Mouse (Mus musculus): ENCODE measurements around the gene Snap29.
A peak's percentile ranks its signal among the peaks of the same experiment; 100 is the strongest.

Snap29 gene

DNA sequence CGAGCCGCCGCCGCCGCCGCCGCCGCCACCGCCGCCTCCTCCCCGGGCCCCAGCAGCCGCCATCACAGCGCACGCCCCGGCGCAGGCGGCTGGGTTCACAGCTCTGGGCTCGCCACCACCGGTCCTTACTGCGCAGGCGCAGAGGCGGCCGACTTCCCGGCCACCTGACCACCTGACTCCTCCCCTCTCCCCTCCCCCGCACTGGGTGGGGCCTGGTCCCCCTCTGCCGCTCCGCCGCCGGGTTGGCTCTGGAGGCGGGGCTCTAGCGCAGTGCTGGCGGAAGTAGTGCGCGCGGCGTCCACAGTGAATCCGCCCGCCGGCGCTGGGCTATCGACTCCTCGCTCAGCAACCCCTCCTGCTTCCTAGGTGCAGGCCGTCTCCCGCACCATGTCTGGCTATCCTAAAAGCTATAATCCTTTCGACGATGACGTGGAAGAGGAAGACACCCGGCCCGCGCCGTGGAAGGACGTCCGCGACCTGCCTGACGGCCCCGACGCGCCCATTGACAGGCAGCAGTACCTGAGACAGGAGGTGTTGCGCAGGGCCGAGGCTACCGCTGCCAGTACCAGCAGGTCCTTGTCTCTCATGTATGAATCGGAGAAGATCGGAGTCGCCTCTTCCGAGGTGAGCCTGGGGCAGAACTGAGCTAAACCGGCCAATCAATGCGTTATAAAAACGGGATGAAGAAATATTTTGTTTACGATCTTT lies at the start of gene Snap29, which contains the start of gene Pi4ka:
Gene Snap29, plus strand, starts transcription at position 251 of the 708 bp plus-strand sequence.
Gene Pi4ka, minus strand, starts transcription at position 579 of the 708 bp plus-strand sequence.
- peak; percentile 100 for DNase-seq (ENCODE audit: extremely low spot score)

DNA sequence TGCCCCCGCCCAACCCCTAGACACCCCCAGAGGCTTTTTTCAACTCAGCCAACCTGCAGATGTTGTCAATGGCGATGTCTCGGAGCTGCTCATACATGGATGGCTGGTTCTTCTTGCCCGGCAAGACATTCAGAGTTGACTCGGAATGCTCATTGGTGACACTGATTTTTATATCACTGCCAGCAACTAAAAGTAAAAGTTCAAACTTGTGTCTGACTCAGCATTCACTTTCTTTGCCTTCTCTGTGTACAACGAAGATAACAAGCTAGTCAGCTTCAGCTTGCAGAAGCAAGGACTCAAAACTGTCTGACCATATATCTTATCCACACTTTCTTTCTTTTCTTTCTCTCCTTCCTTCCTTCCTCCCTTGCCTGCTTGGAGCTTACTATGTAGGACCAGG lies 49.8 kb upstream of the Snap29 start:
- DNase-seq (ENCODE audit: extremely low spot score), result no peak

DNA sequence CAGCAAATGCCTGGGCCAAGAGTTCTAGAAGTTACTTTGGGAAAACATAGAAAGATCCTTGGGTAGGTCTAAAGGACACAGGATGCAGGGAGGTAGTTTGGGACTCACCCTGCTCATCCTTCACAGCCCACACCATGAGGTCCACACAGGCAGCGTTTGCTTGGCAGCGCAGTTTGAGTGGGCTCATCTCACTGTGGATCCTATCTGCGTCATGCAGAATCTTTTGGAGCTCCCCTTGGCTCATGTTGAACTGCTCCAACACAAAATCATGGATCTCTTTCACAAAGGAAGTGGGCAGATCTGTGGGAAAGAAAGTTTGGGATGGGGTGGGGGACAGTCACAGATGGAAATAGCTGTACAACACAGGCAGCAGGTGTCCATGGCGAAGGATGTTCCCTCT lies 47.0 kb upstream of the Snap29 start:
- DNase-seq (ENCODE audit: extremely low spot score), result no peak

DNA sequence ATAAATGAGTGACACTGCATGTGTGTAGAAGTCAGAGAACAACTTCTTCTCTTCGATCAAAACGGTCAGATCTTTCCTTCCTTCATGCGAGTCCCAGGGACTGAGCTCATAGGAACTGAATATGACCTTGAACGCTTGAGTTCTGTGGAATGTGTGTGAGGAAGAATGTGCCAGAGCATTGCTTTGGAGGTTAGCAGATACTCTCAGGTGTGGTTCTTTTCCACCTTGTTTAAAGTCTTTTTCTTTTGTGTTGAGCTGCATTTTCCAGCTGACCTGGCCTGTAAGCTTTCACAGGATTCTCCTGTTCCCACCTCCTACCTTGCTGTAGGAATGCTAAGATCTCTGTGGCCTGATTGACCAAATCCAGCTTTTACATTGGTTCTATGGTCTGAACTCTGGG lies 23.5 kb upstream of the Snap29 start:
- no peak for DNase-seq (ENCODE audit: extremely low spot score)

DNA sequence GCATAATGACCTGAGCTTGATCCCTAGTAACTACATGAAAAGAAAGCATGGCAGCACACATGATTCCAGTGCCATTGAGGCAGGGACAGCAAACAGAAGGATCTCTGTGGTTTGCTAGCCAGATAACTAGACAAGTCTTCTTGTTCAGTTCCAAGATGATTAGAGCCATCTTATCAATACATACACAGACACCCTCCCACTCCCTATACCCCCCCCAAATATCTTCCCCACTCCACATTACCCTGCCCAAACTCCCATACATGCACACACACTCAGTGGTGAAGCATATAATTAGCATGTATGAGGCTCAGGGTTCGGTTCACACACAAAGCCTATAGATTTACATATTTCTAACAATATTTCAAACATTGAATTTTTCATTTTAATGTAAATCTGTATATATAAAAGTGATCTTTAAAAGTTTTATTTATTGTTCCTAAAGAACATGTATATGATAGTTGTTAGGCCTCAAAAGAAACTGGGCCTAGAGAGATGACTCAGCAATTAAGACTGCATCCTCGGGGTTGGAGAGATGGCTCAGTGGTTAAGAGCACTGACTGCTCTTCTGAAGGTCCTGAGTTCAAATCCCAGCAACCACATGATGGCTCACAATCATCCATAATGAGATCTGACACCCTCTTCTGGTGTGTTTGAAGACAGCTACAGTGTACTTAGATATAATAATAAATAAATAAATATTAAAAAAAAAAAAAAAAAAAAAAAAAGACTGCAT lies 22.0 kb upstream of the Snap29 start:
- no peak for DNase-seq (ENCODE audit: extremely low spot score)

DNA sequence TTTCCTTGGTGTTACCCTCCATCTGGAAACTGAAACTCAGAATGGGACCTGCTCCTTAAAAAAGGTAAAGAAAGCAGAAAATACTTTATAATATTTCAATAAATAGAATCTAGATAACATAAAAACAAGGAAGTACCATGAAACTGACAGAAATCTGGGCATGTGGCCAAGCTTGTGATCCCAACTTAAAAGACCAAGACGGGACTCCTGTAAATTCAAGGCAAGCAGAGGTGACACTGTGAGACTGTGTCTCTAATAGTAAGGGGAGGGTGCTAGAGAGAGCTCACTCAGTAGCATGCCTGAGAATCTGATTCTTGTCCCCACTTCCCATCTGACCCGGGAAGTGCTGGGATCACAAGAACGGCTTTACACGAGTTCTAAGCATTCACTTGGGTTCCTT lies 13.0 kb upstream of the Snap29 start:
- DNase-seq (ENCODE audit: extremely low spot score), result no peak

DNA sequence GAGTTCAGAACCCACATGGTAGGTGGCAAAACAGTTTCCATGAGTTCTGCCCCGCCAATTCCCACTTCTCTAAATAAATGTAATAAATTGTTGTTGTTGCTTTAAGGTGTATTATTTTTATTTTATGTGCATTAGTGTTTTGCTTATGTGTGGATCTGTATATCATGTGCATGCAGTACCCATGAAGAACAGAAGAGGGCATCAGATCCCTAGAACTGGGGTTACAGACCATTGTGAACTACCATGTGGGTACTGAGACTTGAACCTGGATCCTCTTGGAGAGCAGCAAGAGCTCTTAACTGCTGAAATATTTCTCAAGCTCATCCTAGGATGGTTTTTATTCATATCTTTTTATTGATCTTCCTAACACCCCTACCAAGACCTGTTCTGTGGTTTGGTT lies 2.9 kb upstream of the Snap29 start:
- peak; percentile 27 for DNase-seq (ENCODE audit: extremely low spot score)

DNA sequence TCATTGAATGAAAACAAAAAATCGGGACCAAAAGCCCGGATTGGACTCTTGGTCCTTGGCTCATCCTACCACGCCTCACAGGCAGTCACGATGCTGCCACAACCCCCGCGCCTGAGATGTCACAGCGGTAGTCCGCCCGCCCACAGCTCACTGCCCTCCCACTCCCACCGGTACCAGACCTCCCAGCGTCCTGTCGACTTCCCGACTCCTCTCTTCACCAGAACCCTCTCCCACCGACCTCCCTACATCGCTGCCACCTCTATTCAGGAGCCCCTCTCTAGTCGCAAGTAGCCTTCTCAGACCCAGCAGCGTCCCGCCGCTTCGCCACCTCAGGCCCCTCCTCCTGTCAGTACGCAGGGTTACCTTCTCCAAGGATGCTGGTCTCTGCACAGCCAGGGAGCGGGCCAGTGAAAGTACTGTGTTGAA lies 502 bp upstream of the Snap29 start:
- DNase-seq (ENCODE audit: extremely low spot score), result no peak

DNA sequence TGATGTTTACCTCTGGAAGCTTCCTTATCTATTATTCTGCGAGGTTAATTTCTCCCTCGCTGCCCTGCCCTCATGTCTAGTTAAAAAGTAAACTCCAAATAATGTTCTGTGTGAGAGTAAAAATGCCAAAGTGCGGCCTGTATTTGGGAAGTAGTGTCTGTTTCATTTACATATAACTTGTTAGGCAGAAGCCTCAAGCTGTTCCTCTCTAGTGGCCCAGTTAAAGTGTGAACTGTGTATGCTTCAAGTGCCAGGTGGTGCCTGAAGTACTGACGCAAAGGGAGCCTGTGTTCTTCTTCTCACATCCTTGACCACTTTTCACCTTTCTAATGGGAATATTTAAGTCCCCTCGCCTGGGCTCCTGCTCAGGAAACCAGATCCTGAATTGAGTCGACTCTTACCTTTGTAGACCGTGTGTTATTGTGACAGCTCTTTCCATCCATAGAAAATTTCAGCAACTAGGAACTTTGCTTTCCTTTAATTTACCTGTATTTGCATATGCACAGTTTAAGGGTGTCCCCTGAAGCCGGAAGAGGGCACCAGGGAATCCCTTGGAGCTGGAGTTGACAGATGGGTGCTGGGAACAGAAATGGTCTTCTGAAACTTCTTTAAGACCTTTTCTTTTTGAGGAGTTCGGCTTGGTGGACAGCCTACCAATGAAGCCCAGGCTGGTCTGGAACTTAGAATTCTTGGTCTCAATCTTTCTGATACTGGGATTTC lies 886 bp downstream of the Snap29 start:
- no peak for DNase-seq (ENCODE audit: extremely low spot score)

DNA sequence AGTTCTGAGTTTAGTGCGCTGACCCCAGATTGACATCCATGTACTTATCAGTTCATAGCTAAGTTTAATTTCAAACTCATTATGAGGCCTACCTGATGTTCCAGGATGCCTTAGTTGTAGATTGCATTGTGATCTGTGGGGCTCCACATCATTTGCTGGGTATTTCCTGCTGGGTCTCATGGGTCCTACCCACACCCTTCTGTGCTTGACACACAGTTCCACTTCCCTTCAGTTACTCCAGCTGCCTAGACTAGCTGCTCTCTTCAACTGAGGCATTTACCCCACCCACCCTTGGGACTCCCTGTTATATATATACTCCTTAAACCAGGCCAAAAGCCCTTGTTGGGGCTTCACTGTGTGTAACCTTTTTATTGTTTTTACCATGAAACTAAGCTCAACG lies 3.3 kb downstream of the Snap29 start:
- DNase-seq (ENCODE audit: extremely low spot score), result no peak

DNA sequence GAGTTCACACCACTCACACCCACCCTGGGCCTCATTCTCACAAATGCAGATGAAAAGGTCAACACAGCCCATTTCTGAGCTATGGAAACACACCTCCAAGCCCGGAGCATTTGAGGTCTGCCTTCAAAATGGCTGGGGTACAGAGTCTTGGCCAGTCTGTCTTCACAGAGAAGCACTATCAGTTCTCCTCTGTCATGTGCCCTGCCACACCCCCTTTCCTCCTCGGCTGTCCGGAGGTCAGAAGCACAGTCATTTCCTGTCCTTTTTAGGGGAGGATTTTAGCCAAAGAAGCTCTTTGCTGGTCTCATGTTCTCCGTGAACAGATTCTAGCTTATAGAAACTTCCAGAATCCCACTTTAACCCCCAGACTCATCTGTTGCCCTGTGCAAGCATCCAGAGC lies 4.4 kb downstream of the Snap29 start:
- no peak for DNase-seq (ENCODE audit: extremely low spot score)

DNA sequence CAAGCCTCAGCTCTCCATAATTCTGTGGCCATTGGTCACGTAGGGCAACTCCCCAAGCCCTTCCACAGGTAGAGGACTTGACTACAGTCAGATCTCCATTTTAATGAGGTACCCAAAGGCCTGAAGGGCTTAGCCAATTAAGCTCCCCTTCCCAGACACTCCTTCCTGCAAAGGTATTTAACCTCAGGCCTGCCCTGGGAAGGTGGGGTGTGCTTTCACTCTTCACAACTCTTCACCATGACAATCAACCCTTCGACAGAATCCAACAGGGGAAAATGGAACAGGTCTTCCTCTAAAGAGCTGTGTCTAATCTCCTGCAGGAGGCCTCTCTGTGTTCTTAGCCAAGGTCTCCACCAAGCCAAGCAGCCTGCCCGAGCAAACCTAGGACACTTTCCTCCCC lies 17.2 kb downstream of the Snap29 start:
- no peak for DNase-seq (ENCODE audit: extremely low spot score)

DNA sequence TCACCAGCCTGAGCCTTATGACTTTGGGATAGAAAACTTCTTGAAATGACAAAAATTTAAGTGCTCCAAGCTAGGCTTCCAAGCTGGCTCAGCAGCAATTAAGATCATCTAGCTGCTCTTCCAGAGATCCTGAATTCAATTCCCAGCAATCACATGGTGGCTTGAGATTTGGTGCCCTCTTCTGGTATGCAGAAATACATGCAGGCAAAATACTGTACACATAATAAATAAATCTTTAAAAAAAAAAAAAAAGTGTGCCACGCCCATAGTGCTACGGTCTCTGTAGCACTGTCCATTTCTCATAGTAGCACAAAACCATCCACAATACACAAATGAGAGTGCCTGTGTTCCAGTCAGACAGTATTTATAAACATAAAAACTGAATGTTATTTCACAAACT lies 26.8 kb downstream of the Snap29 start:
- no peak for DNase-seq (ENCODE audit: extremely low spot score)

DNA sequence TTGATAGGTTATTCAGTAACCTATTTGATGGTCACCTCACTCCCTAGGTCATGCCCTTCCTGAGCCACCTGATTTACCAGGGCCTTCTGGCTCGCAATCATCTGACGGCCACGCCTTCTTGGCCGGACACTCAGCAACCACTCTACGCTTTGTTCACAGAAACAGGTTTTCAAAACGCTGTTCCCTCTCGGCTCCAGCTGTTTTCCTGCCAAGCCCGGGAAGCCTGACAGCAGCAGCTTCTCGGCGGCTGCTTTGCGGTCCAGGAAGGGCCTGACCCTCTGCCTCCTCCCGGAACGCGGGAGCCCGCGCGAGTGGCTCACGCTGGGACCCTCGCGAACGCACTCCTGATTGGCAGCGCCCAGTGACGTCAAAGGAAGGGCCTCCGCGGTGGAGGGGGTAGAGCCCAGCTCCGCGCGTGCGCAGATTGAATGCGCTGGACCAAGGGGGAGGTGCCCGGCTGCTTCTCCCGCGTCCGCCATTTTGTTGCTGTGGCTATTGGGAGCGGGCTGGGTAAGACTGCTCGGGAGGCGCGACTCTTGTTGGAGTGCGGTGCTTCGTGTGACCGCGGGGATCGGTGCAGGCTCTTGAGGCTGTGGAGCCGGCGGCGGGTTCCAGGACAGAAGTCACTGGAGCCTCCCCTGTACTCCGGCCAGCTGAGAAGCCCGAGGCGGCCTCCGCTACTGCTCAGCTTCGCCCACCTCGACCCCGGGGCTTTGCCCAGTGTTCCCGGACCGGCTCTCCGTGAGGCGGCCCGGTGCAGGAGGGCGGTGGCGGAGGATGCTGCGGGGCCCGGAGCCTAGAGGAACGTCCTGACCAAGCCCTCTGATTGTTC lies 46.0 kb downstream of the Snap29 start, which contains the start of gene Crkl:
Gene Crkl, plus strand, starts transcription at position 447 of the 832 bp plus-strand sequence.
- DNase-seq (ENCODE audit: extremely low spot score), result peak; percentile 99

DNA sequence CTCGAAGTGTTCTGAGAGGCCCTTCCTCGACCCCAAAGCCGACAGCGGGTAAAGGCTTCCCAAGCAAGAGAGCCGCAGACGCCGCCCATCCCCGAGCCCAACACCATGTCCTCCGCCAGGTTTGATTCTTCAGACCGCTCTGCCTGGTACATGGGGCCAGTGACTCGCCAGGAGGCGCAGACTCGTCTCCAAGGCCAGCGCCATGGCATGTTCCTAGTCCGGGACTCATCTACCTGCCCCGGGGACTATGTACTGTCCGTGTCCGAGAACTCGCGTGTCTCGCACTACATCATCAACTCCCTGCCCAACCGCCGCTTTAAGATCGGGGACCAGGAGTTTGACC lies 46.6 kb downstream of the Snap29 start:
- DNase-seq (ENCODE audit: extremely low spot score), result no peak

DNA sequence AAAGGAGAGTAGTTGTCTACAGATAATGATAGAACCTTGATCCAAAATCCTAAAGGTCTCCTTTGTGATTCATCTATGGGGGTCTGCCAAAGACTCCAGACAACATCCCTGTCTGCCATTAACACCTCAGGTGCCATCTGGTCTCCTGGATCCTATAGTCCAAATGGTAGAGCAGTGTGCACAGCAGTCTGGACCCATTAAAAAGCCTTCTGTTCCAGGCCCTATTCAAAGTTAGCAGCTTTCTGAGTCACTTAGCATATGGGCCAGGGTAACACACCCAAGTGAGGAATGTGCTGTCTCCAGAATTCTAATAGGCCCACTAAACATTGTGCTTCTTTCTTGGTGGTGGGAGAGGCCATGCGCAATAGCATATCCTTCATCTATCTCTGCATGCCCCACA lies 51.1 kb downstream of the Snap29 start:
- no peak for DNase-seq (ENCODE audit: extremely low spot score)

DNA sequence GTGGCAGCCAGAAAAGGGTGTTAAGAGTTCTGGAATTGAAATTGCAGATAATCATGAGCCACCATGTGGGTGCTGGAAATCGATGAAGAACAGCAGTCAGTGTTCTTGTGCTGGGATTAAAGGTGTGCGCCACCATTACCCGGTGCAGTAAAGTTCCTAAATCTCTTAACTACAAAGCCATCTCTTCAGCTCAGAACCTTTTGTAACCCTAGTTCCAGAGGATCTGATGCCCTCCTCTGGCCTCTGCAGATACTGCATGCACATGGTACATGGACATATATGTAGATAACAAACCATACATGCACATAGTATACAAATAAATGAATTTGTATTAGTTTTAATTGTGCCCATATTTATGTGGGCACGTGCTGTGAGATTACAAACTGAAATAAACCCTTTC lies 54.5 kb downstream of the Snap29 start:
- DNase-seq (ENCODE audit: extremely low spot score), result no peak

DNA sequence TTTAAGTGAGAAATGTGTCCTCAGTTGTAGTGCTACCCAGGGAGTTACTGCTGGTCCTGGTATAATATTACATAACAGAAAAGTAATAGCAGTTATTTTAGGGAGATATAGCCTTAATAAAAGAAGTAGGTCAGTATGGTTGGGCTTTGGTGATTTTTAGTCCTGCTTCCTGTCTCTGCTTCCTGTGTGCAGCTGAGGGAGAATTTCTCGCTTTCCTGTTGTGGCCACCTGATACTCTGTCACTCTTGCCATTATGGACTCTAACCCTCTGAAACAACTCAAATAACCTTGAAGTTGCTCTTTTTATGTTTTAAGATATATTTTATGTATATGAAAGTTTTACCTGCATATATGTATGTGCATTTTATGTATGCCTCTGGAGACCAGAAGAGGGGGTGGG lies 55.8 kb downstream of the Snap29 start:
- no peak for DNase-seq (ENCODE audit: extremely low spot score)

DNA sequence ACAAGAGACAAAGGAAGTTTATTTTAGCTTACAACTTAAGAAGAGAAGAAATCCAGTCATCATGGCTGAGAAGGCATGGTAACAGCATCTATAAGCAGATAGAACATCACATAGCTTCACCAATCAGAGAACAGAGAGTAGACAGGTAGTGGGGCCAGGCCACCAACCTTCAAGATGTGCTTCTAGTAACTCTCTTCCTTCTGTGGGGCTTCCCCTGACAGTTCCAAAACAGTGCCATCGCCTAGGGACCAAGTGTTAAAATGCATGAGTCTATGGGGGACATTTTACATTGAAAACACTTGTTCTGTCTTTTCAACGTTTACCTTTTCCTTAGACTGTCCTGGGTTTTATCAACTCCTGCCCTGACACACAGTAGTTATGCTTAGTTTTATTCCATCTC lies 57.4 kb downstream of the Snap29 start:
- no peak for DNase-seq (ENCODE audit: extremely low spot score)

DNA sequence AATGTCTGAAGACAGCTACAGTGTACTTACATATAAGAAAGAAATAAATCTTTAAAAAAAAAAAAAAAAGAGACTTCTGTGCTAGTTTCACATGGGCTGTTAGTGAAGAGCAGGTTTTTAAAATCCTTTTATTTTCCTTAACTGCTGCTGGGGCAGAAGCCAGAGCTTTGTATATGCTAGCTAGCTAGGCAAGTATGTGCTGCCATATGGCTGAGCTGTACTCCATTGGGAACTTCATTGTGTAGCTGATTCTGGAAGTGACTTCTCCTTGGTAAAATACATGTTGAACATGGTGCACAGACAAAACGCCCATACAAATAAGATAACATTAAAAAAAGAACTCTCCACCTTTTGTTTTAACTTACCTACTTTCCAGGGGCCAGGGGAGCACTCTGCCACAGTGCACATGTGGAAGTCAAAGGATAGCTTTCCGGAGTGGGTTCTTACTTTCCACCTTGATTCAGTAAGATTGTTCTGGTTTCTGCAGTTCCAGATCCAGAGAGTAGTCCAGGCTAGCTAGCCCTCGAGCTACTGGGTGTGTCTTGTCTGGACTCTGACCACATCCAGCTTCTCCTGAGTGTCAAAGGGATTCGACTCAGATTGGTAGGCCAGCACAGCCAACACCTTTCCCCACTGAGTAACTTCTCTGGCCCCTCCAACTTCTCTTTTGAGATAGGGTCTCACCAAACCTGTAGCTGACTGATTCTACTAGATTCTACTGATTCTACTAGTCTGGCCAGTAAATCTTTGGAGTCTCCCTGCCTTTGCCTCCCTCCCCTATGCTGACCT lies 61.3 kb downstream of the Snap29 start:
- no peak for DNase-seq (ENCODE audit: extremely low spot score)

DNA sequence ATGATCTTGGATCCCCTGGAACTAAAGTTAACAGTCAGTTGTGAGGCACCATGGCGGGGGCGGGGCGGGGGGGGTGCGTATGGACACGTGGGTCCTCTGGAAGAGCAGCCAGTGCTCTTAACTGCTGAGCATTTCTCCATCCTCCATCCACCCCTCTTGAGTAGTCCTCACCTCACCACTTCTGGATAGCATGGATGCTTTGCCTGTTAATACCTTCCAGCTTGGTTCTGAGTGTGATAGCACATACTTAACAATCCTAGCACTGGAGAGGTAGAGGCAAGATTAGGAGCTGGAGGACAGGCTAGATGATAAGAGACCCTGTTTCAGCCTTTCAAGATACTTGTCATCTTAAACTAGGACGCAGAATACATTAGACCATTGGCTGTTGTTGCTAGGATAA lies 66.7 kb downstream of the Snap29 start:
- no peak for DNase-seq (ENCODE audit: extremely low spot score)

Data from embryo, embryonic 9.5 days (tissue).